Mouse (Mus musculus) layer of hippocampus, postnatal 36 days (tissue): ENCODE measurements around the gene Gm6401. TPM values are rescaled to one million over a fixed set of nuclear protein-coding genes. Genes with fewer than 3 reads are reported as not detected.
"Not testable (repeated sequence)": the region's sequence is repeated elsewhere in the genome, so short reads cannot be mapped to it uniquely, and the experiment has no call there.

ENCODE experiments used
- DNase-seq, 2 experiments: peaks; one replicate each; pipeline ENCODE4 v3.0.0; 2022
- total RNA-seq, 2 experiments: library from RNA; stranded (reverse); gene quantifications; 2 replicates each; pipeline ENCODE4 v1.2.3; 2021

Gene Gm6401
- total RNA-seq: not detected

DNA sequence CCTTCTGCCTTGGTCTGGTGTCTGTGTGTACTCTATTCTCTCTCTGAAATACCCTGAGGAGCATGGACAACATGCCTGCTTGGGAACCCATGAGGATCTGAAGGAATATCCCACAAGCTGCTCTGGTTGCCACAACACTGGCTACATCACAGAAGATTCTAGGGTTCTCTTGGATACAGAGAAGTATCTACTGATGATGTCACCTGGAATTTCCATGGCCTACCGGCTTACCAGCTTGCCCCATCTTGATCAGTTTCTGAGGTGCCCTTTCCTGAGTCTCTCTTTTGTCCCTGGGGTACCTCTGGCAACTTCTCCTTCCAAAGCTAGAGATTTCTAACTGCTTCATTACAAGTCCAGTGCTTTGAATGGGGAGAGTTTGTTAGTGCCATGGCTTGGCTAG, at the start of gene Gm6401:
Gene Gm6401, minus strand, starts transcription at position 101 of the 400 bp plus-strand sequence.
- DNase-seq: not testable (repeated sequence)

DNA sequence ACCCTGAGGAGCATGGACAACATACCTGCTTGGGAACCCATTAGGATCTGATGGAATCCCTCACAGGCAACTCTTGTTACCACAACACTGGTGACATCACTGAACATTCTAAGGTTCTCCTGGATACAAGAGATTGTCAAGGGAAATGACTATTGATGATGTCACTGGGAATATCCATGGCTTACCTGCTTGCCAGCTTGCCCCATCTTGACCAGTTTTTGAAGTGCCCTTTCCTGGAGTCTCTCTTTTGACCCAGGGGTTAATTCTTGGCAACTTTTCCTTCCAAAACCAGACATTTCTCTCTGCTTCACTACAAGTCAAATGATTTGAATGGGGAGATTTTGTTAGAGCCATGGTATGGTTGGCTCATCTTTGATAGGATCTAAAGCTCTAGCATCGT, 15.5 kb upstream of the Gm6401 start, which contains the start of gene Gm3543:
Gene Gm3543, minus strand, starts transcription at position 101 of the 400 bp plus-strand sequence.
- not testable (repeated sequence) for DNase-seq

DNA sequence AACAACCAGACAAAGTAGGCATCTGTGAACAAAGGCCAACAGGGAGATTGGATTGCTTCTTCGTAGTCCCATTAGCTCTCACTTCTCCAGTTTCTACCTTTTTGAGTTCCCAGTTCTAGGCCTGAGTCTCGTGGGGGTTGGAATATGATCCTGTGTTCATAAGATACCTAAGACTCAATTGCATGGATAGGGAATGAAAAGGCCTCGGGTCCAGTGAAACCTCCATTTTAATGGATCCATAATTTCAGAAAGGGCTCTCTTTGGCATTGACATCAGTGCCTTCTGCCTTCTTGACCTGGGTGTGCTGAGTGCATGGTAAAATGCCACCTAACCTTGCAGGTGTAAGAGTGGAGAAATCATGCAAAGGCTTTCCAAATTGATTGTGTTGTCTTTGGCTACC, 869 bp upstream of the Gm6401 start:
- not testable (repeated sequence) for DNase-seq

DNA sequence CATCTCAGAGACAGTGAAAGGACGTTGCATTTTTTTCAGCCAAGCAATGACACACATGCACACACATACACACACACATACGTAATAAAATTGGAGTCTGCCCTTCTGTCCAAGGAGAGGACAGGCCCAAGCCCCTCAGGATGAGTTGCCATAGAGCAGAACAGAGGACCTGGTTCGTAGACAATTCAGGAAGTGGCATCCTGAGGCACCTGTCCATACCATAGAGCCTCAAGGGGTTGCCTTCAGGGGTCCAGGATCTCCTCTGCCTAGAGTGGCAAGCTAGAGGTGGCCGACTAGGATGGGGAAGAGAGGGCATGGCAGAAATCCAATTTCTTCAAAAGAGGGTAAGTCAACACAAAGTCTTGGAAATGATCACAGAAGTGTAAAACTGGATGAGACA, 3.6 kb downstream of the Gm6401 start:
- DNase-seq: not testable (repeated sequence)

DNA sequence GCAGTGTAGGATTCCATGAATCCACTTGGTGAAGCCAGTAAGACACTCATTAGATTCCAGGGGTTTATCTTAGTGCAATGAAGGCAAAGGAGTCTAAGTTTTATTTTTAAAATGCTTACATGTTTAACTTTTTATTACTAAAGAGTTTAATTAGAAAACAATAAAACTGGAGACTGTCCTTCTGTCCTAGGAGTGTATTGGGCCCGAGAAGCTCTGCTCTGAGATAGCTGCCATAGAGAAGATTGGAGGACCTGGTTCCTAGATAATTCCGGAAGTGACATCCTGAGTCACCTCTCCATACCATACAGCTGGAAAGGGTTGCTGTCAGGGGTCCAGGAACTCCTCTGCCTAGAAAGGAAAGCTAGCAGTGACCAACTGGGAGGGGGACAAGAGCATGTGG, 24.0 kb downstream of the Gm6401 start, which contains the start of gene 1700024B05Rik:
Gene 1700024B05Rik, plus strand, starts transcription at position 301 of the 400 bp plus-strand sequence.
- not testable (repeated sequence) for DNase-seq

DNA sequence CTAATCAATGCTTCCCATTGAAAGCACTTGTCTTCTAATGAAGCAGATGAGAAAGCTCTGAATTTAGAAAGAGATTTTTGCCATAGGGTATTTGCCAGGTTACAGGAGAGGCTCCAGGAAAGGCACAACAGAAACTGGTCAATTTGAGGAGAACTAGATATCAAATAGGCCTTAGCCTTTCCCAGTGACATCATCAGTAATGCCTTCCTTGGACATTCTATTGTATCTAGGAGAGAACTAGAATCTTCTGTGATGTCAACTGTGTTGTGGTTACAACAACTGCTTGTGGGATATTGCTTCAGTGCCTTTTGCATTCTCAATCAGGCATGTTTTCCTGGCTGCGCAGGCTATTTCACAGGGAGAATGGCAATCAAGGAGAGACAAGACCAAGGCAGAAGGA, 43.1 kb downstream of the Gm6401 start, which contains the start of gene 1700049E17Rik1:
Gene 1700049E17Rik1, plus strand, starts transcription at position 301 of the 400 bp plus-strand sequence.
- not testable (repeated sequence) for DNase-seq

Other genes with a start within 250 kb of the Gm6401 start
- gene Gm7929, start 217.3 kb downstream of the Gm6401 start, total RNA-seq: not detected
- gene Gm47189, start 195.5 kb downstream of the Gm6401 start, total RNA-seq: not detected
- not detected for gene Gm7980, start 60.6 kb downstream of the Gm6401 start, total RNA-seq
- gene 1700049E17Rik1, start 43.0 kb downstream of the Gm6401 start, total RNA-seq: not detected
- gene 1700024B05Rik, start 23.9 kb downstream of the Gm6401 start, total RNA-seq: not detected
- 1 to 10 TPM in 1 of 2 experiments, under 1 TPM in 1; 0.87 to 1.2 TPM for gene Gm3543, start 15.4 kb upstream of the Gm6401 start, total RNA-seq
- gene Gm7951, start 149.4 kb upstream of the Gm6401 start, total RNA-seq: not detected
- not detected for gene Gm17027, start 194.7 kb upstream of the Gm6401 start, total RNA-seq
- gene Gm3573, start 222.9 kb upstream of the Gm6401 start, total RNA-seq: 1 to 10 TPM; 1.4 TPM